9 mouse cellular contexts compared by ENCODE assay signal in genomic region chr6:135445070-135445469, GRCm38 (mm10).
DNase-seq lines count a peak whose midpoint lies in the region; ATAC-seq and TF ChIP-seq lines count a peak whose summit lies in the region.
"Had no signal": no experiment of that assay in that cellular context is flagged by ENCODE, and none has a peak within 500 bp of the region (broad histone marks: within the 10 kb centered on the region; RNA-seq: fewer than 3 reads in every experiment).

No protein-coding gene starts in this region.

- in situ Hi-C loops in ES-E14 (cut with MboI; ENCODE audit: low sequenced_read_pairs in 2 of 2, unreplicated experiment in 2 of 2) = no loop called here

- ATAC-seq in heart, embryonic 12.5 days (ENCODE audit: insufficient number of reproducible peaks, low FRiP score) = no peak
- ATAC-seq in forebrain, embryonic 16.5 days = no peak
- no peak for ATAC-seq in limb, embryonic 13.5 days (ENCODE audit: low FRiP score, low read depth)
- no peak for ATAC-seq in liver, embryonic 12.5 days
- no peak for ATAC-seq in erythroblast, adult 5-6 weeks (replicated peaks; ENCODE audit: low FRiP score, poor library complexity, severe bottlenecking)

- no peak for DNase-seq in heart, adult 9 months (ENCODE audit: low spot score in 2 of 2)
- no peak for DNase-seq in ES-E14 (ENCODE audit: low read depth, low spot score)
- DNase-seq in thymus, postnatal 14 days = no peak

- peak overlapping the region; percentile 58 for H3K4me2 ChIP-seq in heart, embryonic 12.5 days
- H3K4me2 ChIP-seq in forebrain, embryonic 16.5 days (ENCODE audit: low read length) = peak overlapping the region; percentile 49
- peak overlapping the region; percentile 42 for H3K4me2 ChIP-seq in limb, embryonic 13.5 days (replicated peaks)
- H3K4me2 ChIP-seq in liver, embryonic 12.5 days = no peak overlapping the region

- H3K4me1 ChIP-seq in heart, embryonic 12.5 days (replicated peaks) = peaks cover 7% of the 10 kb centered on the region; the same call in 1 of the 2 replicates
- H3K4me1 ChIP-seq in ES-E14 (ENCODE audit: control insufficient read depth in 2 of 2, insufficient read depth in 2 of 2, low read length in 2 of 2, poor library complexity in 1 of 2) = peaks cover 0 to 5% of the 10 kb centered on the region in 2 experiments; a peak in 2 of 4 replicates
- peaks cover 24% of the 10 kb centered on the region for H3K4me1 ChIP-seq in forebrain, embryonic 16.5 days (replicated peaks; ENCODE audit: control insufficient read depth, insufficient read depth, low read length)
- H3K4me1 ChIP-seq in limb, embryonic 13.5 days = peaks cover 25% of the 10 kb centered on the region
- H3K4me1 ChIP-seq in liver, embryonic 12.5 days = no peaks in the 10 kb centered on the region

- no peaks in the 10 kb centered on the region for H3K9me3 ChIP-seq in heart, embryonic 12.5 days (replicated peaks)
- no peaks in the 10 kb centered on the region for H3K9me3 ChIP-seq in ES-E14 (ENCODE audit: control insufficient read depth, insufficient read depth, low read depth, low read length)
- H3K9me3 ChIP-seq in forebrain, embryonic 16.5 days (ENCODE audit: control insufficient read depth, low read length) = no peaks in the 10 kb centered on the region
- no peaks in the 10 kb centered on the region for H3K9me3 ChIP-seq in limb, embryonic 13.5 days
- no peaks in the 10 kb centered on the region for H3K9me3 ChIP-seq in liver, embryonic 12.5 days (replicated peaks)

- peaks cover 10% of the 10 kb centered on the region; the same call in 1 of the 2 replicates for H3K27me3 ChIP-seq in heart, embryonic 12.5 days (replicated peaks)
- no peaks in the 10 kb centered on the region for H3K27me3 ChIP-seq in forebrain, embryonic 16.5 days (replicated peaks; ENCODE audit: control insufficient read depth, insufficient read depth, low read length)
- H3K27me3 ChIP-seq in limb, embryonic 13.5 days = peaks cover 19% of the 10 kb centered on the region; the same call in 1 of the 2 replicates
- peaks cover 11% of the 10 kb centered on the region; the same call in 1 of the 2 replicates for H3K27me3 ChIP-seq in liver, embryonic 12.5 days (replicated peaks)

- 41% methylated on average over 8 of the region's 8 CpGs for WGBS in heart, embryonic 12.5 days
- 17% methylated on average over 8 of the region's 8 CpGs for WGBS in forebrain, embryonic 16.5 days
- WGBS in limb, embryonic 13.5 days = 32% methylated on average over 8 of the region's 8 CpGs
- WGBS in liver, embryonic 12.5 days (ENCODE audit: insufficient replicate concordance) = 39% methylated on average over 8 of the region's 8 CpGs

- no peak overlapping the region for H3K9ac ChIP-seq in heart, embryonic 12.5 days
- peak overlapping the region; percentile 73; the same call in 1 of the 2 replicates for H3K9ac ChIP-seq in ES-E14 (ENCODE audit: insufficient read depth, low read depth, low read length, poor library complexity, severe bottlenecking)
- H3K9ac ChIP-seq in forebrain, embryonic 16.5 days (replicated peaks; ENCODE audit: low read depth, low read length) = peak overlapping the region; percentile 53
- H3K9ac ChIP-seq in limb, embryonic 13.5 days = no peak overlapping the region
- H3K9ac ChIP-seq in liver, embryonic 12.5 days = no peak overlapping the region
- H3K9ac ChIP-seq: liver, embryonic 14.5 days had no signal

- no peaks in the 10 kb centered on the region for H3K36me3 ChIP-seq in heart, embryonic 12.5 days
- H3K36me3 ChIP-seq in ES-E14 (ENCODE audit: control insufficient read depth, insufficient read depth, low read length, poor library complexity, severe bottlenecking) = no peaks in the 10 kb centered on the region
- H3K36me3 ChIP-seq in forebrain, embryonic 16.5 days (ENCODE audit: control insufficient read depth, insufficient read depth) = no peaks in the 10 kb centered on the region
- no peaks in the 10 kb centered on the region for H3K36me3 ChIP-seq in limb, embryonic 13.5 days
- H3K36me3 ChIP-seq in liver, embryonic 12.5 days = no peaks in the 10 kb centered on the region

- peak overlapping the region; percentile 8; the same call in 1 of the 2 replicates for H3K4me3 ChIP-seq in heart, embryonic 12.5 days
- H3K4me3 ChIP-seq in ES-E14 (ENCODE audit: insufficient read depth in 1 of 2, low read depth in 1 of 2, low read length in 2 of 2, poor library complexity in 1 of 2, severe bottlenecking in 1 of 2) = no peak overlapping the region
- peak overlapping the region; percentile 18; the same call in 1 of the 2 replicates for H3K4me3 ChIP-seq in forebrain, embryonic 16.5 days (replicated peaks; ENCODE audit: low read length)
- no peak overlapping the region for H3K4me3 ChIP-seq in limb, embryonic 13.5 days
- H3K4me3 ChIP-seq in liver, embryonic 12.5 days = no peak overlapping the region

- H3K27ac ChIP-seq in heart, embryonic 12.5 days (ENCODE audit: poor library complexity, severe bottlenecking) = no peak overlapping the region
- H3K27ac ChIP-seq in ES-E14 (ENCODE audit: insufficient read depth, low read depth, low read length, poor library complexity, severe bottlenecking) = no peak overlapping the region
- peak overlapping the region; percentile 86 for H3K27ac ChIP-seq in forebrain, embryonic 16.5 days (ENCODE audit: low read length)
- peak overlapping the region; percentile 16; the same call in 1 of the 2 replicates for H3K27ac ChIP-seq in limb, embryonic 13.5 days
- H3K27ac ChIP-seq in liver, embryonic 12.5 days = no peak overlapping the region
- H3K27ac ChIP-seq: liver, embryonic 14.5 days had no signal

TF ChIP-seq in ES-E14, 5 proteins besides CTCF, POLR2A, EP300 and RAD21:
- TF ChIP-seq HCFC1 (IDR thresholded peaks at IDR 0.05; ENCODE audit: borderline replicate concordance, insufficient read depth, low read length) (no peak), MAFK (IDR thresholded peaks at IDR 0.05; ENCODE audit: insufficient read depth, low read depth, low read length) (no peak), ZC3H11A (IDR thresholded peaks at IDR 0.05; ENCODE audit: borderline replicate concordance, low read depth, low read length) (no peak), CHD2 (IDR thresholded peaks at IDR 0.05; ENCODE audit: low read depth, low read length) (no peak), ZNF384 (IDR thresholded peaks at IDR 0.05; ENCODE audit: low read depth, low read length) (no peak)

Comparison
In these comparisons a context has a peak if more than half of its experiments do, and no peak if none do; other contexts are left out.
1. H3K27ac ChIP-seq: peak in forebrain, embryonic 16.5 days (single experiment) and limb, embryonic 13.5 days (single experiment); none in heart, embryonic 12.5 days (single experiment), ES-E14 (single experiment) and liver, embryonic 12.5 days (single experiment).
2. H3K4me3 ChIP-seq: peak in heart, embryonic 12.5 days (single experiment) and forebrain, embryonic 16.5 days (single experiment); none in ES-E14 (0 of 2), limb, embryonic 13.5 days (single experiment) and liver, embryonic 12.5 days (single experiment).
3. H3K9ac ChIP-seq: peak in ES-E14 (single experiment) and forebrain, embryonic 16.5 days (single experiment); none in heart, embryonic 12.5 days (single experiment), limb, embryonic 13.5 days (single experiment) and liver, embryonic 12.5 days (single experiment).